Mouse (Mus musculus): ENCODE measurements around the gene Scn8a. TPM values are rescaled to one million over a fixed set of nuclear protein-coding genes. Genes with fewer than 3 reads are reported as not detected.

Gene Scn8a
- polyA plus RNA-seq, 1 experiment, result not detected

- Histone ChIP-seq H3K4me3 (no peak overlapping the region), H3K79me2 (ENCODE audit: control insufficient read depth, insufficient read depth) (no peaks in the 10 kb centered on the region), H3K4me2 (ENCODE audit: low read depth) (no peak overlapping the region), H3ac (ENCODE audit: control insufficient read depth, insufficient read length) (no peak overlapping the region), H3K36me3 (ENCODE audit: control insufficient read depth, insufficient read depth) (no peaks in the 10 kb centered on the region), H3K27me3 (ENCODE audit: control insufficient read depth, insufficient read depth, insufficient read length) (peaks cover 65% of the 10 kb centered on the region)
- TF ChIP-seq CEBPB (IDR thresholded peaks at IDR 0.05; ENCODE audit: insufficient read depth, poor library complexity, severe bottlenecking) (no peak), TCF3 (IDR thresholded peaks at IDR 0.05; ENCODE audit: insufficient read length, low read depth) (no peak), MAX (IDR thresholded peaks at IDR 0.05; ENCODE audit: low read depth) (no peak), SRF (IDR thresholded peaks at IDR 0.05; ENCODE audit: control insufficient read depth, insufficient read length, low read depth) (no peak), TCF12 (IDR thresholded peaks at IDR 0.05; ENCODE audit: insufficient read depth, poor library complexity, severe bottlenecking) (no peak), USF1 (IDR thresholded peaks at IDR 0.05; ENCODE audit: low read depth) (no peak), REST (IDR thresholded peaks at IDR 0.05; ENCODE audit: insufficient read depth, insufficient read length) (no peak), MYOG (IDR thresholded peaks at IDR 0.05; ENCODE audit: control insufficient read depth in 1 of 3, insufficient read depth in 1 of 3, insufficient read length in 2 of 3, low read depth in 2 of 3) (no peak), E2F4 (IDR thresholded peaks at IDR 0.05; ENCODE audit: insufficient read depth) (no peak), POLR2A (IDR thresholded peaks at IDR 0.05; ENCODE audit: insufficient read length, low read depth) (no peak), MYOD1 (IDR thresholded peaks at IDR 0.05; ENCODE audit: control insufficient read depth in 1 of 3, insufficient read length in 2 of 3, low read depth in 2 of 3) (no peak), POLR2AphosphoS2 (IDR thresholded peaks at IDR 0.05; ENCODE audit: insufficient read length, low read depth) (no peak)
These were observed 66.5 kb downstream of the Scn8a start for GRCm38 (mm10) chr15:100936176-100936575.

- Histone ChIP-seq H3K4me2 (ENCODE audit: low read depth) (no peak overlapping the region), H3K36me3 (ENCODE audit: control insufficient read depth, insufficient read depth) (no peaks in the 10 kb centered on the region), H3K4me3 (no peak overlapping the region), H3K27me3 (ENCODE audit: control insufficient read depth, insufficient read depth, insufficient read length) (peaks cover 63% of the 10 kb centered on the region), H3ac (ENCODE audit: control insufficient read depth, insufficient read length) (no peak overlapping the region), H3K79me2 (ENCODE audit: control insufficient read depth, insufficient read depth) (no peaks in the 10 kb centered on the region)
- TF ChIP-seq CEBPB (IDR thresholded peaks at IDR 0.05; ENCODE audit: insufficient read depth, poor library complexity, severe bottlenecking) (no peak), MAX (IDR thresholded peaks at IDR 0.05; ENCODE audit: low read depth) (no peak), MYOG (IDR thresholded peaks at IDR 0.05; ENCODE audit: control insufficient read depth in 1 of 3, insufficient read depth in 1 of 3, insufficient read length in 2 of 3, low read depth in 2 of 3) (no peak), POLR2A (IDR thresholded peaks at IDR 0.05; ENCODE audit: insufficient read length, low read depth) (no peak), TCF12 (IDR thresholded peaks at IDR 0.05; ENCODE audit: insufficient read depth, poor library complexity, severe bottlenecking) (no peak), MYOD1 (IDR thresholded peaks at IDR 0.05; ENCODE audit: control insufficient read depth in 1 of 3, insufficient read length in 2 of 3, low read depth in 2 of 3) (no peak), REST (IDR thresholded peaks at IDR 0.05; ENCODE audit: insufficient read depth, insufficient read length) (no peak), SRF (IDR thresholded peaks at IDR 0.05; ENCODE audit: control insufficient read depth, insufficient read length, low read depth) (no peak), TCF3 (IDR thresholded peaks at IDR 0.05; ENCODE audit: insufficient read length, low read depth) (no peak), USF1 (IDR thresholded peaks at IDR 0.05; ENCODE audit: low read depth) (no peak), E2F4 (IDR thresholded peaks at IDR 0.05; ENCODE audit: insufficient read depth) (no peak), POLR2AphosphoS2 (IDR thresholded peaks at IDR 0.05; ENCODE audit: insufficient read length, low read depth) (no peak)
These were observed 78.7 kb downstream of the Scn8a start for GRCm38 (mm10) chr15:100948383-100948782.

GRCm38 (mm10) chr15:100949169-100949568 is 79.5 kb downstream of the Scn8a start:
- H3K4me3 ChIP-seq, result no peak overlapping the region
- H3ac ChIP-seq (ENCODE audit: control insufficient read depth, insufficient read length), result no peak overlapping the region
- no peaks in the 10 kb centered on the region for H3K36me3 ChIP-seq (ENCODE audit: control insufficient read depth, insufficient read depth)
- H3K4me2 ChIP-seq (ENCODE audit: low read depth), result no peak overlapping the region
- H3K27me3 ChIP-seq (ENCODE audit: control insufficient read depth, insufficient read depth, insufficient read length), result peaks cover 62% of the 10 kb centered on the region
- no peaks in the 10 kb centered on the region for H3K79me2 ChIP-seq (ENCODE audit: control insufficient read depth, insufficient read depth)
- TF ChIP-seq TCF3 (IDR thresholded peaks at IDR 0.05; ENCODE audit: insufficient read length, low read depth) (no peak), USF1 (IDR thresholded peaks at IDR 0.05; ENCODE audit: low read depth) (no peak), MAX (IDR thresholded peaks at IDR 0.05; ENCODE audit: low read depth) (no peak), MYOD1 (IDR thresholded peaks at IDR 0.05; ENCODE audit: control insufficient read depth in 1 of 3, insufficient read length in 2 of 3, low read depth in 2 of 3) (no peak), REST (IDR thresholded peaks at IDR 0.05; ENCODE audit: insufficient read depth, insufficient read length) (no peak), SRF (IDR thresholded peaks at IDR 0.05; ENCODE audit: control insufficient read depth, insufficient read length, low read depth) (no peak), POLR2A (IDR thresholded peaks at IDR 0.05; ENCODE audit: insufficient read length, low read depth) (no peak), MYOG (IDR thresholded peaks at IDR 0.05; ENCODE audit: control insufficient read depth in 1 of 3, insufficient read depth in 1 of 3, insufficient read length in 2 of 3, low read depth in 2 of 3) (no peak), TCF12 (IDR thresholded peaks at IDR 0.05; ENCODE audit: insufficient read depth, poor library complexity, severe bottlenecking) (no peak), POLR2AphosphoS2 (IDR thresholded peaks at IDR 0.05; ENCODE audit: insufficient read length, low read depth) (no peak), CEBPB (IDR thresholded peaks at IDR 0.05; ENCODE audit: insufficient read depth, poor library complexity, severe bottlenecking) (no peak), E2F4 (IDR thresholded peaks at IDR 0.05; ENCODE audit: insufficient read depth) (no peak)

- Histone ChIP-seq H3K79me2 (ENCODE audit: control insufficient read depth, insufficient read depth) (no peaks in the 10 kb centered on the region), H3K4me3 (no peak overlapping the region)
These were observed 81.8 kb downstream of the Scn8a start for GRCm38 (mm10) chr15:100951491-100951890.

More at GRCm38 (mm10) chr15:100951491-100951890, 81.8 kb downstream of the Scn8a start:
- H3K27me3 ChIP-seq (ENCODE audit: control insufficient read depth, insufficient read depth, insufficient read length), result peaks cover 60% of the 10 kb centered on the region
- no peak overlapping the region for H3K4me2 ChIP-seq (ENCODE audit: low read depth)
- no peaks in the 10 kb centered on the region for H3K36me3 ChIP-seq (ENCODE audit: control insufficient read depth, insufficient read depth)
- TF ChIP-seq MAX (IDR thresholded peaks at IDR 0.05; ENCODE audit: low read depth) (no peak), MYOD1 (IDR thresholded peaks at IDR 0.05; ENCODE audit: control insufficient read depth in 1 of 3, insufficient read length in 2 of 3, low read depth in 2 of 3) (no peak), POLR2AphosphoS2 (IDR thresholded peaks at IDR 0.05; ENCODE audit: insufficient read length, low read depth) (no peak), CEBPB (IDR thresholded peaks at IDR 0.05; ENCODE audit: insufficient read depth, poor library complexity, severe bottlenecking) (no peak), E2F4 (IDR thresholded peaks at IDR 0.05; ENCODE audit: insufficient read depth) (no peak), REST (IDR thresholded peaks at IDR 0.05; ENCODE audit: insufficient read depth, insufficient read length) (no peak), SRF (IDR thresholded peaks at IDR 0.05; ENCODE audit: control insufficient read depth, insufficient read length, low read depth) (no peak), TCF12 (IDR thresholded peaks at IDR 0.05; ENCODE audit: insufficient read depth, poor library complexity, severe bottlenecking) (no peak), POLR2A (IDR thresholded peaks at IDR 0.05; ENCODE audit: insufficient read length, low read depth) (no peak), MYOG (IDR thresholded peaks at IDR 0.05; ENCODE audit: control insufficient read depth in 1 of 3, insufficient read depth in 1 of 3, insufficient read length in 2 of 3, low read depth in 2 of 3) (no peak), TCF3 (IDR thresholded peaks at IDR 0.05; ENCODE audit: insufficient read length, low read depth) (no peak)
- no peak overlapping the region for H3ac ChIP-seq (ENCODE audit: control insufficient read depth, insufficient read length)
